Comparison of ENCODE assay signal across 9 mouse cellular contexts in genomic region chr13:113266495-113266951, GRCm38 (mm10). TPM values are rescaled to one million over a fixed set of nuclear protein-coding genes. Genes with fewer than 3 reads are reported as not detected.
A peak's percentile ranks its signal among the peaks of the same experiment; 100 is the strongest.
DNase-seq lines count a peak whose midpoint lies in the region; ATAC-seq and TF ChIP-seq lines count a peak whose summit lies in the region.
"Had no signal": no experiment of that assay in that cellular context is flagged by ENCODE, and none has a peak within 500 bp of the region (broad histone marks: within the 10 kb centered on the region; RNA-seq: fewer than 3 reads in every experiment).

No protein-coding gene starts in this region.

- peak; percentile 61 for ATAC-seq in CD4-positive, CD25-positive, alpha-beta regulatory T cell, adult 4 months
- no peak for ATAC-seq in embryonic facial prominence, embryonic 14.5 days (ENCODE audit: low read depth)
- ATAC-seq in kidney, embryonic 16.5 days (ENCODE audit: low FRiP score, low TSS enrichment): peak; percentile 44; the same call in 1 of the 2 replicates
- ATAC-seq in stomach, postnatal 0 days (ENCODE audit: low FRiP score, low TSS enrichment): peak; percentile 74; the same call in 1 of the 2 replicates

- no peak overlapping the region for H3K4me2 ChIP-seq in embryonic facial prominence, embryonic 14.5 days (ENCODE audit: low read depth, low read length)
- H3K4me2 ChIP-seq in kidney, embryonic 16.5 days (replicated peaks; ENCODE audit: low read depth, low read length): 0 out of 2 replicates have a peak overlapping the region, but pooled peaks have one; percentile 29
- H3K4me2 ChIP-seq in stomach, postnatal 0 days (replicated peaks; ENCODE audit: low read depth): peak overlapping the region; percentile 35; the same call in 1 of the 2 replicates

- TF ChIP-seq EP300 in stomach, postnatal 0 days (optimal IDR thresholded peaks at IDR 0.05): no peak

- TF ChIP-seq CTCF in bone marrow, adult 2 months (IDR thresholded peaks at IDR 0.05; ENCODE audit: control insufficient read depth, insufficient read depth, low read length): 0 out of 2 replicates have a peak, but pooled peaks have one; percentile 20
- TF ChIP-seq CTCF in liver, adult 2 months (IDR thresholded peaks at IDR 0.05; ENCODE audit: low read depth, low read length): peak; percentile 60
- peak; percentile 91 for TF ChIP-seq CTCF in stomach, postnatal 0 days (IDR thresholded peaks at IDR 0.05; ENCODE audit: low read depth)

- H3K36me3 ChIP-seq in embryonic facial prominence, embryonic 14.5 days (ENCODE audit: control insufficient read depth, insufficient read depth, low read length): no peaks in the 10 kb centered on the region
- H3K36me3 ChIP-seq in heart, embryonic 10.5 days: no peaks in the 10 kb centered on the region
- no peaks in the 10 kb centered on the region for H3K36me3 ChIP-seq in kidney, embryonic 16.5 days (ENCODE audit: insufficient read depth, low read length)
- no peaks in the 10 kb centered on the region for H3K36me3 ChIP-seq in liver, adult 2 months (ENCODE audit: control insufficient read depth, insufficient read depth, low read length)
- H3K36me3 ChIP-seq in stomach, postnatal 0 days (ENCODE audit: control insufficient read depth, insufficient read depth, low read length): no peaks in the 10 kb centered on the region

- 10% methylated on average over 9 of the region's 9 CpGs for WGBS in bone marrow, adult 2 months
- WGBS in embryonic facial prominence, embryonic 14.5 days: 28% methylated on average over 9 of the region's 9 CpGs
- 32% methylated on average over 9 of the region's 9 CpGs for WGBS in heart, embryonic 10.5 days
- 26% methylated on average over 9 of the region's 9 CpGs for WGBS in kidney, embryonic 16.5 days
- 26% methylated on average over 9 of the region's 9 CpGs for WGBS in liver, adult 2 months
- 21% methylated on average over 9 of the region's 9 CpGs for WGBS in stomach, postnatal 0 days

- peaks cover 3% of the 10 kb centered on the region; the same call in 1 of the 2 replicates for H3K4me1 ChIP-seq in bone marrow, adult 2 months (ENCODE audit: control insufficient read depth, insufficient read depth, low read length)
- no peaks in the 10 kb centered on the region for H3K4me1 ChIP-seq in embryonic facial prominence, embryonic 14.5 days (ENCODE audit: control insufficient read depth, insufficient read depth, low read length)
- peaks cover 2% of the 10 kb centered on the region; the same call in 1 of the 2 replicates for H3K4me1 ChIP-seq in heart, embryonic 10.5 days
- H3K4me1 ChIP-seq in kidney, embryonic 16.5 days (ENCODE audit: insufficient read depth, low read length): no peaks in the 10 kb centered on the region
- no peaks in the 10 kb centered on the region for H3K4me1 ChIP-seq in liver, adult 2 months (ENCODE audit: control insufficient read depth, insufficient read depth, low read length)
- H3K4me1 ChIP-seq in stomach, postnatal 0 days (replicated peaks; ENCODE audit: control insufficient read depth, insufficient read depth): no peaks in the 10 kb centered on the region

- no peaks in the 10 kb centered on the region for H3K79me2 ChIP-seq in liver, adult 2 months (ENCODE audit: control insufficient read depth, insufficient read depth, low read length)

- no peak for TF ChIP-seq POLR2A in bone marrow, adult 2 months (IDR thresholded peaks at IDR 0.05; ENCODE audit: borderline replicate concordance, control insufficient read depth, low read depth, low read length)
- no peak for TF ChIP-seq POLR2A in liver, adult 2 months (IDR thresholded peaks at IDR 0.05; ENCODE audit: extremely low read depth, insufficient read depth, low read length)

- no peak overlapping the region for H3K4me3 ChIP-seq in bone marrow, adult 2 months (replicated peaks; ENCODE audit: control insufficient read depth, low read depth, low read length)
- H3K4me3 ChIP-seq in embryonic facial prominence, embryonic 14.5 days (ENCODE audit: low read depth, low read length): no peak overlapping the region
- H3K4me3 ChIP-seq in heart, embryonic 10.5 days: no peak overlapping the region
- H3K4me3 ChIP-seq in kidney, embryonic 16.5 days (ENCODE audit: low read length): no peak overlapping the region
- no peak overlapping the region for H3K4me3 ChIP-seq in liver, adult 2 months (ENCODE audit: insufficient read depth, low read depth, low read length)
- peak overlapping the region; percentile 13; the same call in 1 of the 2 replicates for H3K4me3 ChIP-seq in stomach, postnatal 0 days (ENCODE audit: low read depth, low read length)

- DNase-seq in embryonic facial prominence, embryonic 14.5 days (ENCODE audit: low spot score): peak; percentile 79
- peak; percentile 80 for DNase-seq in heart, embryonic 10.5 days (ENCODE audit: low spot score)
- peak; percentile 55 for DNase-seq in liver, adult 2 months (ENCODE audit: extremely low read depth, low read depth, low spot score)
- DNase-seq in neural tube, embryonic 10.5 days (ENCODE audit: extremely low spot score, low spot score): peak; percentile 85
- peak; percentile 77 for DNase-seq in stomach, postnatal 0 days (ENCODE audit: low spot score)

- no peaks in the 10 kb centered on the region for H3K9me3 ChIP-seq in embryonic facial prominence, embryonic 14.5 days (ENCODE audit: control insufficient read depth, low read length)
- no peaks in the 10 kb centered on the region for H3K9me3 ChIP-seq in heart, embryonic 10.5 days
- no peaks in the 10 kb centered on the region for H3K9me3 ChIP-seq in kidney, embryonic 16.5 days (ENCODE audit: low read length)
- H3K9me3 ChIP-seq in stomach, postnatal 0 days (ENCODE audit: control insufficient read depth, low read length): no peaks in the 10 kb centered on the region

- no peak overlapping the region for H3K27ac ChIP-seq in bone marrow, adult 2 months (ENCODE audit: control insufficient read depth, insufficient read depth, low read depth, low read length, poor library complexity)
- H3K27ac ChIP-seq in embryonic facial prominence, embryonic 14.5 days (replicated peaks; ENCODE audit: low read depth, low read length): no peak overlapping the region
- no peak overlapping the region for H3K27ac ChIP-seq in heart, embryonic 10.5 days
- H3K27ac ChIP-seq in kidney, embryonic 16.5 days (ENCODE audit: low read length): no peak overlapping the region
- no peak overlapping the region for H3K27ac ChIP-seq in liver, adult 2 months (replicated peaks; ENCODE audit: insufficient read depth, low read depth, low read length)
- H3K27ac ChIP-seq in stomach, postnatal 0 days (replicated peaks): no peak overlapping the region

- H3K27me3 ChIP-seq in embryonic facial prominence, embryonic 14.5 days (replicated peaks; ENCODE audit: control insufficient read depth, insufficient read depth, low read length): no peaks in the 10 kb centered on the region
- H3K27me3 ChIP-seq in heart, embryonic 10.5 days (ENCODE audit: insufficient read depth, poor library complexity, severe bottlenecking): no peaks in the 10 kb centered on the region
- H3K27me3 ChIP-seq in kidney, embryonic 16.5 days (ENCODE audit: insufficient read depth, low read length): no peaks in the 10 kb centered on the region
- H3K27me3 ChIP-seq in liver, adult 2 months (ENCODE audit: control insufficient read depth, insufficient read depth, low read length): no peaks in the 10 kb centered on the region
- no peaks in the 10 kb centered on the region for H3K27me3 ChIP-seq in stomach, postnatal 0 days (ENCODE audit: control insufficient read depth, insufficient read depth, low read length)

- H3K9ac ChIP-seq in embryonic facial prominence, embryonic 14.5 days (ENCODE audit: low read depth, low read length): no peak overlapping the region
- H3K9ac ChIP-seq in kidney, embryonic 16.5 days (replicated peaks; ENCODE audit: low read length): no peak overlapping the region
- no peak overlapping the region for H3K9ac ChIP-seq in liver, adult 2 months (ENCODE audit: low read depth, low read length)
- H3K9ac ChIP-seq in stomach, postnatal 0 days (ENCODE audit: low read length): no peak overlapping the region

RNA-seq across cellular contexts. Expression of gene BC067074, which starts 26.4 kb away (rescaled TPM):
- not detected for polyA plus RNA-seq in CD4-positive, CD25-positive, alpha-beta regulatory T cell, adult 4 months (2017; shearing (Covaris generic))
- 0.72 TPM in 1 of 2 replicates, not detected in the other for polyA plus RNA-seq in bone marrow, adult 2 months (2011; ENCODE audit: insufficient read depth, insufficient read length, low replicate concordance, missing spikeins)
- polyA plus RNA-seq in embryonic facial prominence, embryonic 14.5 days (2014; fragmentation: Nextera tagmentation; extraction: Ambion mirVana): 6.9 and 7.4 TPM in 2 replicates
- 2.8 and 3.4 TPM in 2 replicates for polyA plus RNA-seq in heart, embryonic 10.5 days (2016; fragmentation: Nextera tagmentation; extraction: Ambion mirVana)
- polyA plus RNA-seq in kidney, embryonic 16.5 days (2015; fragmentation: Nextera tagmentation; extraction: Ambion mirVana): 6.1 and 6.3 TPM in 2 replicates
- 0.07 and 0.09 TPM in 2 replicates for total RNA-seq in liver, adult 2 months (2014; rRNA removed)
- not detected in 2 replicates for polyA plus RNA-seq in liver, adult 2 months (2012; rRNA removed)
- polyA plus RNA-seq in stomach, postnatal 0 days (2015; fragmentation: Nextera tagmentation; extraction: Ambion mirVana): 0.89 and 1.1 TPM in 2 replicates

RNA-seq across cellular contexts. Expression of gene Gzmk, which starts 40.8 kb away (rescaled TPM):
- under 1 TPM in 1 of 2 experiments, not detected in 1; 0.77 TPM for polyA plus RNA-seq in CD4-positive, CD25-positive, alpha-beta regulatory T cell, adult 4 months (2017; shearing (Covaris generic))
- not detected in 2 replicates for polyA plus RNA-seq in bone marrow, adult 2 months (2011; ENCODE audit: insufficient read depth, insufficient read length, low replicate concordance, missing spikeins)
- polyA plus RNA-seq in embryonic facial prominence, embryonic 14.5 days (2014; fragmentation: Nextera tagmentation; extraction: Ambion mirVana): not detected in 2 replicates
- not detected in 2 replicates for polyA plus RNA-seq in heart, embryonic 10.5 days (2016; fragmentation: Nextera tagmentation; extraction: Ambion mirVana)
- polyA plus RNA-seq in kidney, embryonic 16.5 days (2015; fragmentation: Nextera tagmentation; extraction: Ambion mirVana): not detected in 2 replicates
- not detected in 2 replicates for total RNA-seq in liver, adult 2 months (2014; rRNA removed)
- not detected in 2 replicates for polyA plus RNA-seq in liver, adult 2 months (2012; rRNA removed)
- not detected in 2 replicates for polyA plus RNA-seq in stomach, postnatal 0 days (2015; fragmentation: Nextera tagmentation; extraction: Ambion mirVana)
- total RNA-seq: hematopoietic stem cell, adult 5-6 weeks had no signal

RNA-seq across cellular contexts. Expression of gene Esm1, which starts 57.1 kb away (rescaled TPM):
- not detected for polyA plus RNA-seq in CD4-positive, CD25-positive, alpha-beta regulatory T cell, adult 4 months (2017; shearing (Covaris generic))
- polyA plus RNA-seq in bone marrow, adult 2 months (2011; ENCODE audit: insufficient read depth, insufficient read length, low replicate concordance, missing spikeins): 8.8 and 17.3 TPM in 2 replicates
- 1.8 and 2.3 TPM in 2 replicates for polyA plus RNA-seq in embryonic facial prominence, embryonic 14.5 days (2014; fragmentation: Nextera tagmentation; extraction: Ambion mirVana)
- polyA plus RNA-seq in heart, embryonic 10.5 days (2016; fragmentation: Nextera tagmentation; extraction: Ambion mirVana): 0.52 and 0.87 TPM in 2 replicates
- 8.0 and 9.5 TPM in 2 replicates for polyA plus RNA-seq in kidney, embryonic 16.5 days (2015; fragmentation: Nextera tagmentation; extraction: Ambion mirVana)
- total RNA-seq in liver, adult 2 months (2014; rRNA removed): 0.55 and 7.9 TPM in 2 replicates
- 0.06 and 0.35 TPM in 2 replicates for polyA plus RNA-seq in liver, adult 2 months (2012; rRNA removed)
- 0.46 and 0.75 TPM in 2 replicates for polyA plus RNA-seq in stomach, postnatal 0 days (2015; fragmentation: Nextera tagmentation; extraction: Ambion mirVana)

Comparison
In these comparisons a context has a peak if more than half of its experiments do, and no peak if none do; other contexts are left out.
1. CTCF ChIP-seq: peak in every context shown above with its lines; median percentile 91 in stomach, postnatal 0 days; 60 in liver, adult 2 months; 20 in bone marrow, adult 2 months.